Mouse (Mus musculus) midbrain, embryonic 10.5 days (tissue): ENCODE results near the gene Spag16. TPM values are rescaled to one million over a fixed set of nuclear protein-coding genes. Genes with fewer than 3 reads are reported as not detected.

ENCODE experiments used
- DNase-seq: peaks from one replicate; pipeline ENCODE4 v3.0.0-alpha.2; 2017; ENCODE audit warnings: low spot score
- H3K27ac ChIP-seq: fragments of 300-500 bp; sonication (generic); replicated peaks from 2 replicates; pipeline ENCODE4 v1.5.1; 2016; ENCODE audit warnings: mild to moderate bottlenecking
- H3K27me3 ChIP-seq: fragments of 300-500 bp; sonication (generic); 2 replicates; pipeline ENCODE4 v1.6.1; 2016; ENCODE audit warnings: low read depth, mild to moderate bottlenecking; ENCODE audit not compliant: poor library complexity, severe bottlenecking
- H3K36me3 ChIP-seq: fragments of 300-500 bp; sonication (generic); 2 replicates; pipeline ENCODE4 v1.6.1; 2016; ENCODE audit warnings: mild to moderate bottlenecking, moderate library complexity
- H3K4me1 ChIP-seq: fragments of 300-500 bp; sonication (generic); 2 replicates; pipeline ENCODE4 v1.6.1; 2016
- H3K4me3 ChIP-seq: fragments of 300-500 bp; sonication (generic); 2 replicates; pipeline ENCODE4 v1.5.1; 2016; ENCODE audit warnings: mild to moderate bottlenecking, moderate library complexity
- H3K9me3 ChIP-seq: fragments of 300-500 bp; sonication (generic); replicated peaks from 2 replicates; pipeline ENCODE4 v1.6.1; 2016; ENCODE audit warnings: mild to moderate bottlenecking
- WGBS: fragments of 180-500 bp; shearing (Covaris S2); methylation state at CpG from one replicate; pipeline ENCODE4 v1.1.7; 2016; 5-methylcytosine and 5-hydroxymethylcytosine counted together
- polyA plus RNA-seq: library from polyadenylated mRNA; unstranded; fragments of >200 nt; fragmentation: Nextera tagmentation; extraction: Ambion mirVana; gene quantifications from 2 replicates; pipeline ENCODE4 v1.2.1, GENCODE M21; 2016

The Spag16 gene
- polyA plus RNA-seq, 1 experiment from 2014 or later: 3.0 TPM

GRCm38 (mm10) chr1:70135547-70135946, 308.8 kb downstream of the Spag16 start:
- no peak for DNase-seq
- Histone ChIP-seq H3K4me1 (no peaks in the 10 kb centered on the region), H3K36me3 (no peaks in the 10 kb centered on the region), H3K27ac (no peak overlapping the region), H3K4me3 (no peak overlapping the region), H3K9me3 (no peaks in the 10 kb centered on the region), H3K27me3 (no peaks in the 10 kb centered on the region)
- whole genome bisulfite sequencing: 83% methylated on average over 2 of the region's 2 CpGs

GRCm38 (mm10) chr1:70165343-70166158, 338.8 kb downstream of the Spag16 start:
- no peaks in the 10 kb centered on the region for H3K27me3 ChIP-seq
- DNase-seq: no peak
- H3K27ac ChIP-seq: no peak overlapping the region
- no peaks in the 10 kb centered on the region for H3K4me1 ChIP-seq
- no peak overlapping the region for H3K4me3 ChIP-seq
- 84% methylated on average over 3 of the region's 3 CpGs for WGBS
- H3K36me3 ChIP-seq: no peaks in the 10 kb centered on the region
- H3K9me3 ChIP-seq: no peaks in the 10 kb centered on the region

- DNase-seq: no peak
- 85% methylated on average over 4 of the region's 4 CpGs for WGBS
- H3K9me3 ChIP-seq: no peaks in the 10 kb centered on the region
- H3K4me1 ChIP-seq: no peaks in the 10 kb centered on the region
- H3K4me3 ChIP-seq: no peak overlapping the region
- H3K36me3 ChIP-seq: no peaks in the 10 kb centered on the region
- H3K27ac ChIP-seq: no peak overlapping the region
- no peaks in the 10 kb centered on the region for H3K27me3 ChIP-seq
Measured at GRCm38 (mm10) chr1:70180123-70180741, 353.5 kb downstream of the Spag16 start.

- no peak for DNase-seq
- Histone ChIP-seq H3K4me3 (no peak overlapping the region), H3K27me3 (no peaks in the 10 kb centered on the region), H3K27ac (no peak overlapping the region), H3K36me3 (no peaks in the 10 kb centered on the region), H3K4me1 (peaks cover 4% of the 10 kb centered on the region; the same call in 1 of the 2 replicates), H3K9me3 (no peaks in the 10 kb centered on the region)
- WGBS: 80% methylated on average over 9 of the region's 9 CpGs
Measured at GRCm38 (mm10) chr1:70264815-70265214, 438.0 kb downstream of the Spag16 start.

DNA sequence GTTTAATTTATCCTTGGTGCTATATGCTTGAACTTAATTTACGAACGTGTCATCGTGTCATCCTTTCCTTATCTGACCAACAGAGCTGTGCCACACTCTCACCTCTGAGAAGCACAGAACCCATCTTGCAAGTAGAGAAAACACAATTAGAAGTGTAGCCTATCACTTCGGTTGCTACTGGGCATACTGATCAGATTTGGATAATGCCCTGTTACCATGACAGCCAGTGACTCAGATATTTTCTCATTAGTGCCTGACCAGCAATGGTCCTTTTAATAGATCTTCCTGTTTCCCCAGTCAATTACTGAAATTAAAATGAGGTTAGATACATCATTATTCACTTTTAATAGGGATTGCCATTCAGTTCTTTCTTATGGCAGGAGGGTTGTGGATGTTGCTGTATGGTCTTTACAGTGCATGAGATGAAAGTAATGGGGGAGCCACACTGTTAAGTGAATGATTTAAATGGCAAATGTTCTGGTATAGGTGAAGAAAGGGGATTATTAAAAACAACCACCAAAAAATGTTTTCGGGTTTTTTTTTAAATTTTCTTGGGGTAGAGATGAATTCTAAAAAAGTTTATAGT, 439.2 kb downstream of the Spag16 start:
- Histone ChIP-seq H3K4me1 (peaks cover 4% of the 10 kb centered on the region; the same call in 1 of the 2 replicates), H3K9me3 (no peaks in the 10 kb centered on the region), H3K27me3 (no peaks in the 10 kb centered on the region), H3K36me3 (no peaks in the 10 kb centered on the region), H3K4me3 (no peak overlapping the region), H3K27ac (no peak overlapping the region)
- 81% methylated on average over 5 of the region's 5 CpGs for WGBS
- DNase-seq: no peak

GRCm38 (mm10) chr1:70270139-70270538, 443.4 kb downstream of the Spag16 start:
- Histone ChIP-seq H3K4me1 (no peaks in the 10 kb centered on the region), H3K4me3 (no peak overlapping the region), H3K36me3 (no peaks in the 10 kb centered on the region), H3K27ac (no peak overlapping the region), H3K27me3 (no peaks in the 10 kb centered on the region), H3K9me3 (no peaks in the 10 kb centered on the region)
- WGBS: 24% methylated on average over 8 of the region's 8 CpGs
- DNase-seq: no peak

DNA sequence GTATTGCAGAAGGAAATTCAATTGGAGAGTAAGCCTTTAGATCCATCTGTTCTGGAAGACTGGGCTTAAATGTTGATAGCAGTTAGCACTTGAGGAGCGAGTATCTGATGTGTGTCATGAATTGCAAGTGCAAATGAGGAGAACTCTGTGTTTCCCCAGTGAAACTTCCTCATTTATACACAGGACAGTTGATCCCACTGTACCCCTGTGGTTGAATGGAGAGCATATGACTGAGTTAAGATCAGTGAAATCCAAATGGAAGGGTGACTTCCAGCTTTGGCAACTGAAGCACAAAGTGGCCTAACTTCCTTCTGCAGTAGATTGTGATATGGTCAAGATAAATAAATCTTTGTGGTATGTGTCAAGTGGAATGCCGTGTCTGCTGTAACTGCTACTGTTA, 446.0 kb downstream of the Spag16 start:
- no peak for DNase-seq
- no peaks in the 10 kb centered on the region for H3K27me3 ChIP-seq
- no peaks in the 10 kb centered on the region for H3K36me3 ChIP-seq
- H3K27ac ChIP-seq: no peak overlapping the region
- H3K4me3 ChIP-seq: no peak overlapping the region
- no peaks in the 10 kb centered on the region for H3K9me3 ChIP-seq
- no peaks in the 10 kb centered on the region for H3K4me1 ChIP-seq
- 87% methylated on average over 2 of the region's 2 CpGs for WGBS

DNA sequence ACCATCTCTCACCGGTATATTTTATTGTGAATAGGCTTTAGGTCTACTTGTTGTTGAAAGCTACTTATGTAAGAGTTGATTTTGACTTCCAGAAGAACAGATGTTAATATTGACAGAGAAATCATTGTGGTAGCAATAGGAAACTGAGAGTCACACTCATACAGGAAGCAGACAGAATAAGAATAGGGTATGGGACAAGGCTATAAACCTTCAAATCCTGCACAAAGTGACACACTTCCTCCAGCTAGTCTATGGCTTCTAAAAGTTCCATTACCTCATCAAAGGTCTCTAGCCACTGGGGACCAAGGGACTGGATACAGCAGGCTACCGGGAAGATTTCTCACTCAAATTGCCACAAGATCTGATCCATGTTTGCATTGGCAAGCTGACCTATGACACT, 452.5 kb downstream of the Spag16 start:
- Histone ChIP-seq H3K4me1 (no peaks in the 10 kb centered on the region), H3K27me3 (no peaks in the 10 kb centered on the region), H3K9me3 (no peaks in the 10 kb centered on the region), H3K36me3 (no peaks in the 10 kb centered on the region), H3K27ac (no peak overlapping the region), H3K4me3 (no peak overlapping the region)
- WGBS: 76% methylated on average over 2 of the region's 2 CpGs
- no peak for DNase-seq

DNA sequence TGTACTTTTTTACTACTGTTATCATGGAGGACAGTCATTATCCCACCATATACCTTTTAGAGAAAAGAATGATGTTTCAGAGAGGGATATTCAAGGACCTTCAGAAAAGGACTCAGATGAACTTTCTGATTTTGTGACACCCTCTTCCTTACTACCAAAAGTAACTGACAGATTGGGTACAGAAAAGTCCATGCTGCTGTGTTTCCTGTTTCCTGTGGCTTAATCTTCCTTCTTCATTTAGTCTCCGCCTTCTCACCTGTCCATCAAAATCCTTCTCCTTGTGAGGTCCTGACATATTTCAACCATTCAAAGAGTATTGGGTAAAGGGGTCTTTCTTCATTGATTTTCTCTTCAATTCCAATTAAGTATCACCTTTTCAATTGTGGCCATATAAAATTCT, 456.6 kb downstream of the Spag16 start:
- no peak overlapping the region for H3K27ac ChIP-seq
- no peaks in the 10 kb centered on the region for H3K27me3 ChIP-seq
- WGBS: 84% methylated on average over 1 of the region's 1 CpGs
- H3K4me1 ChIP-seq: no peaks in the 10 kb centered on the region
- no peaks in the 10 kb centered on the region for H3K9me3 ChIP-seq
- H3K4me3 ChIP-seq: no peak overlapping the region
- no peak for DNase-seq
- H3K36me3 ChIP-seq: no peaks in the 10 kb centered on the region

- no peaks in the 10 kb centered on the region for H3K9me3 ChIP-seq
- H3K4me3 ChIP-seq: no peak overlapping the region
- H3K4me1 ChIP-seq: no peaks in the 10 kb centered on the region
- no peaks in the 10 kb centered on the region for H3K36me3 ChIP-seq
- no peaks in the 10 kb centered on the region for H3K27me3 ChIP-seq
- DNase-seq: no peak
- H3K27ac ChIP-seq: no peak overlapping the region
- WGBS: 70% methylated on average over 1 of the region's 1 CpGs
Measured at GRCm38 (mm10) chr1:70284140-70284539, 457.4 kb downstream of the Spag16 start.

DNA sequence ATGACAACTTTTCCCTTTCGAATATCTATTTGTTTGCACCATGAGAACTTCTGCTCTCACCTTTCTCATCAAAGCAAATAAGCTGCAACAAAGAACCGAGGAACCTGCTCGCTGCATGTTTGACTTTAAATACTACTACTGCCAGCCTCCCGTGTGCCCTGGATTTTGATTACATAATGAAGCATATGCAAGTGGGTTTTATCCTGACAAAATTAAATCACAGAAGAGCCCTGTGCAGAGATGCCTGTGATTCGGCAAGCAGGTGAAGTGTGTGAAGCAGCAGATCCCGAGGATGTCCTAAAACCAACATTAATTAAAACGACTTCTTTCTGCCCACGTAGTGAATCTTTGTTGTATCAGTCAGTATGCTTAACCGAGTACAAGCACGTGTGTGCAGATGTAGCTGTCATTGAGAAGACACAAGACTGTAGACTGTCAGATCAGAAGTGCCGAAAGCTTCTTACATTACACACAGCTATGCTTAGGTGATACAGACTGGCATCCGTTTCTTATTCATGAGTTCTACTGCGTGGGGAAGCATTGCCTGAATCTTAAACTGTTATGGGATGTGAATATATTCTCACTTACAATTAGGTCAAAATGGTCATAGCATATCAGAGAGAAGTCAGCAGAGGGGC, 489.5 kb downstream of the Spag16 start:
- no peak for DNase-seq
- Histone ChIP-seq H3K27me3 (no peaks in the 10 kb centered on the region), H3K27ac (no peak overlapping the region), H3K36me3 (no peaks in the 10 kb centered on the region), H3K4me3 (no peak overlapping the region), H3K9me3 (no peaks in the 10 kb centered on the region), H3K4me1 (no peaks in the 10 kb centered on the region)
- 91% methylated on average over 13 of the region's 13 CpGs for WGBS

DNA sequence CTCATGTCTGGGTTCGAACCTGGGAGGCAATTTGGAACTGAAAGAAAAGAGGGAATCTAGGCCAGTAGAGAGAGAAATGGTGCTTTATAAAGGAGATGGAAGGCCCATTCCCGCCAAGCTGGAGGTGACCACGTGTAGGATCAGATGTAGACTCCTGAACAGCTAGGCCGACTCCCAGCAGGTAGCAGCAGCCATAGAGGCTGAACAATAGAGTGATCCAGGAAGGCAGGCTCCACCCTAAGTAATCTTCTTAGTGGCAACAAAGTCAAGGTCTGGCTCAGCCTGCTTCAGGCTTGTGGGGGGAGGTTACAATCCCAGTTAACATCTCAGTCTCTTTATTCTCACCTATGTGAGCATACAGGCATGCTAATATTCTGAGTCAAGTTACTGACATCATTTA, 494.2 kb downstream of the Spag16 start:
- H3K4me3 ChIP-seq: no peak overlapping the region
- H3K4me1 ChIP-seq: no peaks in the 10 kb centered on the region
- H3K27ac ChIP-seq: no peak overlapping the region
- no peaks in the 10 kb centered on the region for H3K9me3 ChIP-seq
- H3K27me3 ChIP-seq: no peaks in the 10 kb centered on the region
- no peak for DNase-seq
- 71% methylated on average over 4 of the region's 4 CpGs for WGBS
- no peaks in the 10 kb centered on the region for H3K36me3 ChIP-seq

DNA sequence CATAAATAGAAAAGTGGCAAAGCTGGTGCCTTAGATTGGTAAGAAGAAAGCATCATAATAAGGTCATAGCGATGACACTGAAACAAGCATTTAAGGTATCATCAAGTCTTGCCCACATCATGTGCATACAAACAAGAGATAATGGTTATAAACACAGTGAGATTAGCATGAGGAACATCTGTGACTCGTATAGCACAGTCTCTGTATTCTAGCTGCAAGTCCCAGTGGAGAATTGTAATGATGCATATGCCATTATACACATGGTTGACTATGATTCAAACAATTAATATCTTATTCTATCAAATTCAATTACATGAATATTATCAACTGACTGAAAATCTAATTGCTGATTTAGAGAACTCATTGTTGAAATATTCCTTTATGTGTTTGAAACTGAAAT, 519.4 kb downstream of the Spag16 start:
- Histone ChIP-seq H3K4me1 (no peaks in the 10 kb centered on the region), H3K27ac (no peak overlapping the region), H3K36me3 (no peaks in the 10 kb centered on the region), H3K4me3 (no peak overlapping the region), H3K9me3 (no peaks in the 10 kb centered on the region), H3K27me3 (no peaks in the 10 kb centered on the region)
- DNase-seq: no peak
- 88% methylated on average over 2 of the region's 2 CpGs for WGBS
